Mouse (Mus musculus) liver, embryonic 14.5 days (tissue): ENCODE results near the gene Mdm2.

ENCODE experiments used
- CTCF ChIP-seq: IDR thresholded peaks from 2 replicates; pipeline ENCODE4 v1.5.1; 2016; ENCODE audit warnings: antibody characterized with exemption, low read depth, control low read depth
- EP300 ChIP-seq: IDR thresholded peaks from 2 replicates; pipeline ENCODE4 v1.6.1; 2016; ENCODE audit warnings: antibody characterized with exemption, low read depth

GRCm38 (mm10) chr10:117670791-117671190 is 39.8 kb downstream of the Mdm2 start:
- TF ChIP-seq CTCF (no peak), EP300 (no peak)
